Mouse (Mus musculus): ENCODE results near the gene Wnt3a.

GRCm38 (mm10) chr11:59332938-59333337 is 42.4 kb upstream of the Wnt3a start:
- TF ChIP-seq POLR2A (IDR thresholded peaks at IDR 0.05; ENCODE audit: insufficient read length, low read depth) (no peak), POLR2AphosphoS2 (IDR thresholded peaks at IDR 0.05; ENCODE audit: insufficient read length, low read depth) (no peak), SRF (IDR thresholded peaks at IDR 0.05; ENCODE audit: control insufficient read depth, insufficient read length, low read depth) (no peak), MAX (IDR thresholded peaks at IDR 0.05; ENCODE audit: low read depth) (no peak), TCF12 (IDR thresholded peaks at IDR 0.05; ENCODE audit: insufficient read depth, poor library complexity, severe bottlenecking) (no peak), REST (IDR thresholded peaks at IDR 0.05; ENCODE audit: insufficient read depth, insufficient read length) (no peak), E2F4 (IDR thresholded peaks at IDR 0.05; ENCODE audit: insufficient read depth) (no peak), MYOG (IDR thresholded peaks at IDR 0.05; ENCODE audit: control insufficient read depth in 1 of 3, insufficient read depth in 1 of 3, insufficient read length in 2 of 3, low read depth in 2 of 3) (no peak), MYOD1 (IDR thresholded peaks at IDR 0.05; ENCODE audit: control insufficient read depth in 1 of 3, insufficient read length in 2 of 3, low read depth in 2 of 3) (no peak), USF1 (IDR thresholded peaks at IDR 0.05; ENCODE audit: low read depth) (no peak), CEBPB (IDR thresholded peaks at IDR 0.05; ENCODE audit: insufficient read depth, poor library complexity, severe bottlenecking) (no peak)
